Mouse (Mus musculus): ENCODE data around the gene Ifitm7. TPM values are rescaled to one million over a fixed set of nuclear protein-coding genes. Genes with fewer than 3 reads are reported as not detected.
"Not testable (repeated sequence)": the region's sequence is repeated elsewhere in the genome, so short reads cannot be mapped to it uniquely, and the experiment has no call there.

Ifitm7 gene
- not detected for polyA plus RNA-seq (2017; shearing (Covaris generic))

DNA sequence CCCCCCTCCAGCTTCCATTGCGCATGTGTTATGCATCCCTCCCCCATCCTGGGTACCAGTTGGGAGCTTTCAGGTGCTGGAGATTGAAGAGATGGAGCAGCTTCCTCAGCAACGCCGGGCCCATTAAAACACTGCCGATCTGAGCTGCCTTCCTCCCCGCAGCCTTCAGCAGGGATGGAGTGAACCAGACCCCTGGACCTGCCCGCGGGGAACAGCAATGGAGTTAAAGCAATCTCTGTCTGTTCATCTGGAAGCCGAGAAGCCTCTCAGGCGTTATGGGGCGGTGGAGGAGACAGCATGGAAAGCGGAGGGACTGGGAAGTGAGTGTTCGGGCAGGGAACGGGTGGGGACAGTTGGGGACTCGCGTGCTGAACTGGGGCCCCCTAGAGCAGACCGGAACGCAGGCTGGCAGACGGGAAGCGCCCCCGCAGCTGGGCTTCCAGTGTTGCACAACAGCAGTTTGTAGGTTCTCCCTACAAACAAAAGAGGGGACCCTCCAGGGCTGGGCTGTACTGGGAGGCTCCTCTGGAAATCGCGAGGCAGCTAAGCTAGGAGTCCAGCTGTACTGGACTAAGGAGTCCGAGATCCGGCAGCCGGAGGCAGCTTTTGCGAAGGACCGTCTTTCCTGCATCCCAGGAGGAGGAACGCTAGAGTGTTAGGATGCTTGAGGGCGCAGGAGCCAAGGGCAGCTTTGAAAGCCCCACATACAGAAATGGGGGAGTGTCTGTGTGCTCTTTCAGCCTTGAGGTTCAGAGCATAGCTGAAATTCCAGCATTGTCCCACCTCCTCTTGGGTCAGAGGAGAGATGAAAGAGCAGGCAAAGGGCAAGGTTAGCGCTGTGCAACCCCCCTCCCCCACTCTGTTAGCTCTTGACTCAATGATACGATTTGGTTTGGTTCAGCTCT is at the start of gene Ifitm7, which contains the start of gene 2900011O08Rik:
Gene Ifitm7, minus strand, starts transcription at position 315 of the 905 bp plus-strand sequence.
Gene 2900011O08Rik, plus strand, starts transcription at position 31 of the 905 bp plus-strand sequence.
- no peak for ATAC-seq

DNA sequence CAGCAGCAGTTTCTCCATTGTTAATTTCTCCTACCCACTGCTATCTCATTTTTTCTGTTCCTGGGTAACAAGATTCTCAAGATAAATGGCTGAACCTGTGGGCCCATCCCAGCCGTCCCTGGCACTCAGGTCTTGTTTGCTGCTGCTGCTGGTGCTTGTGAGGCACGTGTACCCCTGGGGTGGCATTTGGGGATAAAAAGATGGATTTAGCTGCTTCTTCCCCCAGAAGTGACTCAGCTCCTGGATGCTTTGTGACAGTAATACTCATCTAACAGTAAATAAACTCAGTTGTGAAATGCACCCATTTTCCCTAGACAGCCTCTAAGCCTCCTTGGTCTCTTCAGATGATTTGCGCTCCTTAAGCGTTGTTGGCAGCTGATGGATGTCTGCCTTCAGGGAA is 46.4 kb upstream of the Ifitm7 start:
- ATAC-seq, result no peak

DNA sequence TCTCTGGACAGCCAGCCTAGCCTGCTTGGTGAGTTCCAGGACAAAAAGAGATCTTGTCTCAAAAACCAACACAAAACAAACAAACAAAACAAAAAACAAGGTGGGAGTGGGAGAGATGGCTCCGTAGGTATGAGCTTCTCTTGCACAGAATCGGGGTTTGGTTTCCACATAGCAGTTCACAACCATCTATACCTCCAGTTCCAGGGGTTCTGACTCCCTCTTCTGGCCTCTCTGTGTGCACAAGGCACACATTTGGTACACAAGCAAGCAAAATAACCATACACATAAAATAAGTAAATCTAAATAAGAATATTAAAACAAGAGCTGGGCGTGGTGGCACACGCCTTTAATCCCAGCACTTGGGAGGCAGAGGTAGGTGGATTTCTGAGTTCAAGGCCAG is 44.0 kb upstream of the Ifitm7 start:
- no peak for ATAC-seq

DNA sequence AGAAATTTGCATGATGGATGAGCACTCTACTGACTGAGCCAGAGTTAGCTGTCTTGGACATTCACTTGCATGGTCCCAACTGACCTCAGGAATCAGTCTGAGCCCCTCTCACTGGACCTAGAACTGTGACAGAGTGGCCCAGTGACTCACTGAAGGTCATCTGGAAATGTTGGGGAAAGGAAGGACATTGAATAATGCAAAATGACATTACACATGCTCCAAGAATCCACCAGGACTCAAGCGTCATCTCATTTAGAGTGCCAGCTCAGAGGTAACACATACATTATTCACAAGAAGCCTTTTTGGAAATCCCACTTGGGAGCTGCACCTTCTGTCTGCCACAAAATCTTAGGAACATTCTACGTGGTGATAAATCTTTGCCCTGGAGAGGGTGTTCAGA is 43.2 kb upstream of the Ifitm7 start:
- ATAC-seq, result no peak

DNA sequence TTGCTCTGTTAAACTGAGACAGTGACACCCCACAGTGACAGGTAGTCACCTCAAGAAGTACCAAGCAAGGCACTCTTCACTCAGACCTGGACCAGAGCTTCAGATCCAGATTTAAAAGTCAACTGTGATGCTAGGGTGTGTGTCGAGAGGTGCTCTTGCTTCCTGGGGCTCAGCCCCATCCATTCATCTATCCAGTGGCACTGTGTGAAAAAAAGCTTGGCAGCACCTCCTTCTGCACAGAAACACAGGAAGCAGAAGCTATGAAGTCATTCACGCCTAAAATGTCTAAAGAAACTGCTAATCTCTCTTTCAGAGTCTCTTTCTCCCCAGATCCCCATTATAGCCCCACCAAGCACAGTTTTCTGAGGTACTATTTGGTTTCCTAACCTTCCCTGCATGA is 42.4 kb upstream of the Ifitm7 start:
- no peak for ATAC-seq

DNA sequence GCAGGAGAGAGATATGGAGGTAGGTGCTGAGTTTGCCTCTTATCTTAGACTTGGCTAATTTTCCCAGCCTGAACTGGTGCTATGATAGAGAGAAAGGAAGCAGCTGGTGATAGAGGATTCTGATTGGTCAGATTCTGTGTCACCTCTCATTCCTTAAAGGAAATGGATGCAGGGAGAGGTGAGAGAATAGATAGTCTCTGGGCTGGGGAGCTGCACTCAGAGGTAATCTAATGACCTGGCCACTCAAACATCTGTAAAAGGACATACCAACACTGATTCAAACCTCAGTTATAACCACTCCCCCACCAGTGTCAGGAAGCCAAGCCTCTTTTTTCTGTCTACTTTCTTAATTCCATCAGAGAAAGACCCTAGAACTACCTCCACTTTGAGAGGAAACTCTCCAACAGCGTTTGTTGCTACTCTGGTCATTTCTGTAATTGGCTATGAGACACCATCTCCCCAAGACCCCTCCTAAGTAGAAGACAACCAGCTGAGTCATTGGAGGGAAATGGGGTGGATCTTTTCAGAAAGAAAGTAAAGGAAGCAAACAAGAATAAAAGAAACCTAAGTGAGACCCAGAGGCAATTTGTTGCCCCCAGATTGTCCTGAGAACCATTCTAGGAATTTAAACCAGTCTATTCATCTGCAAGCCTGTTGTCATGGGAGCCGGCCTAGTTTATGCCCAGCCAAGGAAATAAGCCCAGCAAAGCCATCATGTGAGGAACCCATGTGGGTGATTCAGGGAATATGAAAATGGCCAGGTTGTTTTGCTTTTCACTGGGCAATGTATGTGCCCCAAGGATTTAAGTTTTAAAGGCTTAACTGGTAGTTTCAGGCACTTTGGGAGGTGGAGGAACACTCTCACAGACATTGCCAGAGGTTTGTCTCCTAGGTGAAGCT is 38.7 kb upstream of the Ifitm7 start:
- no peak for ATAC-seq

DNA sequence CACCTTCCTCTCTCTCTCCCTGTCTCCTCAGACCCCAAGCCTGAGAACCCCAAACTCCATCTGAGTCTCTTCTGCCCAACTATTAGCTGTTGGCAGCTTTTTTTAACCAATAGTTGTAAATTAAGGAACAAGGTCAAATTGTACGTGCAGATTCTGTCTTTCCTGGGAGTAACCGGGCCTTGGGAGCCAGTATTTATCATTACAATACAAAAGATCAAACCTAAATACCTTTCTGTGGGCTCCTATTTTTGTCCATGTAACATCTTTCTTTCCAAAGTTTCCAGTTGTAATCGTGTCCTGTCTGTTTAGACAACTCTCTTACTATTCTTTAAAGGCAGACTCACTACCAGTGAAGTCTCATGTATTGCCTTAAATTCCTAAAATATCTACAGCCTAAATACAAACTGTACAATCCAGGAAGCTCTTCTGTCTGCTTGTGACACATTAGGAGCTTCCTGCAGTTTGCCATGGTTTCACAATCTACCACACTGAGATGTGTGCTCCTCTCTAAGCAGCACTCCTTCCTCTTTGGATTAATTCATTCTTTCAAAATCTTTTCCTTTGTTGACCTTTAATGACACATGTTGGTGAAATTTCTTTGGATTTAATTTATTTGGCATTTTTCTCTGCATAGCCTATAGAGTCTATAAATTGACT is 34.6 kb upstream of the Ifitm7 start:
- ATAC-seq, result no peak

DNA sequence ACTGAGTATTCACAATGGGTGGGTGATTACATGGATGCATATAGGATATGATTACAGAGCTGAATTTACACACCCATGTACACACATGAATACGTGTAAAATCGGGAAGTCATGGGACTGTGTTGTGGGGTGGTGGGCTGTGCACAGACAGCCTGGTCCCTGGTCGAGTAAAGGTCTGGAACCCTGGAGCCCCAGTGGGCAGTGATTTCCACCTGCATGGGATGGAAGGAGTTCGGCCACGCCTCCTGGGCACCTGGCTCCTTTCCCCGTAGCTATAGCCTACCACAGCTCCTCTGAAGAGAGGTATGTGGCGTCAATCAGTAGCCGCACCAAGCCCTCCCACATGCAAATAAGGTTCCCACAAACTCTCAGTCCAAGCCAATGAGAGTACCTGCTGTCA is 30.6 kb upstream of the Ifitm7 start:
- ATAC-seq, result no peak

DNA sequence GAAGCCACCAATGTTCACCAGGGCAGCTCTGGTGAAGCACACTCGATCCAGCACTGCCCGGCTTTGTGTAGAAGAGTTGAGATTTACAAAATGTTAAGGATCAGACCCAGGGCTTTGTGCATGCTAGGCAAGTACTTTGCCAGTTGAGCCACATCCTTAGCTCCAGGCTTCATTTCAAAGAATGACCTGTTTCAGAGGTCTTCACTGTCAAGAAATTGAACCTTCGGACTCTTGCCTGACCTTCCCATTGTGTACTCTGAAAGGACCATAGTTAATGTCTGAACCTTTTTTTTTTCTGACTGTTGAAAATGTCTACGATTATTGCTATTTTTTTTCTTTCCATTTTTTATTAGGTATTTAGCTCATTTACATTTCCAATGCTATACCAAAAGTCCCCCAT is 23.3 kb upstream of the Ifitm7 start:
- no peak for ATAC-seq

DNA sequence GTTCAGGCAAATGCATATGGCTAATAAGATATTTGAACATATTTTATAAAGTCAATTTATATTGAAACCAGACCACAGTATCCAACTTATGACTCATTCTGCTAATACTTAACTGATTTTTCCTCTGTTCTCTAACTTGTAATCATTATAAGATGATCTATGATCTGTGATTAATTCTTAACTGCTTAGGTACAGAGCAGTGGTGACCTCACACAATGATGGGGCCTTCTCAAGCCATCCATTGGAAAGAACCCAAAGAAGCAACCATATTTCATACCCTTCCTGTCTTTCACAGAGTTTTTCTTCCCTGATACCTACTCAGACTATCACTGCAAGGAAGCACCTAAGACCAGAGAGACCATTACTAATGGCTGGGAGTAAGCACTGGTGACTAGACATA is 22.0 kb upstream of the Ifitm7 start:
- ATAC-seq, result no peak

DNA sequence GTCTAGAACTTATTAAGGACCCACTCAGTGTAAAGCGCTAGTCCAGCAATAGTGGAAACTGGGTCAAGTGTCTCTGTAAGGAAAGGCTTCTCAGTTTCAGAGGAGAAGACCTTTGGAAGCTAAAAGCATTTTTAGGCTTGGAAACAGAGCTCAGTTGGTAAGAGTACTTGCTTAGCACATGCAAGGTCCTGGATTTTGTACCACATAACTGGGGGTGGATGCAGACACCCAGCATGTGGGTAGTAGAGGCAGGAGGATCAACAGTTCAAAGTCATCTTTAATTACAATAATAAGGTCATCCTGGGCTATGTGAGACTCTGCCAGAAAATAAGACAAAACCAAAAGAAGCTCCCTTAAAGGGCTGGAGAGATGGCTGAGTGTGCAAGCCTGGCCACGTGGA is 21.4 kb upstream of the Ifitm7 start:
- ATAC-seq, result no peak

DNA sequence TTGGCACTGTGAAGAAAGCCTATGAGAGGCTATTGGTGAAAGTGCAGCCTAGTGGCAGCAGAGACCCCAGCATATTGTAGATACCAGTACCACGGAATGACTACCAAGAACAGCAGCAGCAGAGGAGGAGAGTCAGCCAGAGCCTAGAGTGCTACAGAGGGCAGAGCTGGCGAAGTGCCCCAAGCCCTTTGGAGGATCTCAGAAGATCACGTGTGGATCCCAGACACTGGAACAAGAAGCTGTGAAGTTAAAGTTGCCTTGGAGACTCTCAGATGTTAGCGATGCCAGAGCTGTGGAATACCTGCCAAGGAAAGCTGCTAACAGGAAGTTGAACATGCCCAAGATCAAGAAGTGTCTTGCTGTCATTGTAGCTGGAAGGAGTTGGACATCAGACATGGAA is 18.6 kb upstream of the Ifitm7 start:
- ATAC-seq, result no peak

DNA sequence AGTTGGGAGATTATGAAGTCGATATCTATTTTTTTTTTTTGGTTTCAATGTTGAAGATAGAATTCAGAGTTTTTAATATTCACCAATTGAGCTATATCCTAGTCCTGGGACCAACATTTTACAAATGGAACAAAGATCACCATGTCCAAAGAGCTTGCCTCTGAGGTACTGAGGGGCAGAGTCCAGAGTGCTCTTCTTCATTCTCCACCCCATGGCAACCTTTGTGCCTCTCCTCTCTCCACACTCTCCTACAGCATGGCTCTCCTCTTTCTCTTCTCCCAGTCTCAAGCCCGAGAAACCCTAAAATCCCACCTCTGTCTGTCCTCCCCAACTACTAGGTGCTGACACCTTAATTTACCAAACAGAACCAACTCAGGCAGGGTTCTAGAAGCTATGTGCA is 18.0 kb upstream of the Ifitm7 start:
- ATAC-seq, result no peak

DNA sequence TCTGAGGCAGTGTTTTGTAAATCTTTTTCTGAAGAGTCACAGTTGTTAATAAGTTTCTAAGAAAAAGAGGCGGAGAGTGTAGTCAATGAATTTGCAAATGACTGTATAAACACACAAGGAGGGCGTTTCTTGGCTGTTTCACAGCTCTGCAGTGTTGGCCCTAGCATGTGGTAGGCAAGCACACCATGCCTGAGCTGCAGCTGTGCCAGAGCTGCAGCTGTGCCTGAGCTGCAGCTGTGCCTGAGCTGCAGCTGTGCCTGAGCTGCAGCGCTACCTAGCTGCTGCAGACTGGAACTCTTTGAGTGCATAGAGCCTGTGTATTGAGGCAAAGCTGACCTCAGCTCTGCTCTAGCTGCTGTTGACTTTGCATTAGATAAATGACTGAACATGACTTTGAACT is 17.5 kb upstream of the Ifitm7 start:
- ATAC-seq, result no peak

DNA sequence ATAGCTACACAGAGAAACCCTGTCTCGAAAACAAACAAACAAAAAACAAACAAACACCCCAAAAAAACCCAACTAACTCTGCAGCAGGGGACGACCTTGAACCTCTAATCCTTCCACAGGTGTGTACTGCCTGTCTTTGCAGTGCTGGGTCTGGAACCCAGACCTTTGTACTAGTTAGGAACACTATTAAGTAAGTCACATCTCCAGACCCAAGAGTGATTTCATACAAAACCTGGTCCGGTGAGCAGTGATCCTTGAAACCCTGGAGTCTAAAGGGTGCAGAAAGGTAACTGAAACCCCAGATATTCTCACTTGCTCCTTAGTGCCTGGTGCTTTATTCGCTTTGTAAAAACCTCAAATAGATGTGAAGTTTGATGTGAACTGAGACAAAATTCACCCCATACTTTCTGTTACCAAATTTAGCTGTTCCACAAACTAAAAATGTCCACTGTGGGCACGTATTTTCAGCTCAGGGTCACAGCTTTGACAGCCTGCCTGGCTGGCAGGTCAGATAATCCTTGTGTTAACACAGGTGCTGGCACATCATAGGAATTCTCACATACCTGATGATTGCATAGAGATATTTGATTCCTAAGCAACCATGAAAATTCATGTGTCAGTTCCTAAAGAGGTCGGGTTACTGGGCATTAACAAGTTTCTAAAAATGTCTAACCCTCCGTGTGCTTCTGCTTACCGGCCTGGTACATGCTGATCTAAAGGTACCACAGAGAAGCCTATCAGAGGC is 16.9 kb upstream of the Ifitm7 start:
- no peak for ATAC-seq

DNA sequence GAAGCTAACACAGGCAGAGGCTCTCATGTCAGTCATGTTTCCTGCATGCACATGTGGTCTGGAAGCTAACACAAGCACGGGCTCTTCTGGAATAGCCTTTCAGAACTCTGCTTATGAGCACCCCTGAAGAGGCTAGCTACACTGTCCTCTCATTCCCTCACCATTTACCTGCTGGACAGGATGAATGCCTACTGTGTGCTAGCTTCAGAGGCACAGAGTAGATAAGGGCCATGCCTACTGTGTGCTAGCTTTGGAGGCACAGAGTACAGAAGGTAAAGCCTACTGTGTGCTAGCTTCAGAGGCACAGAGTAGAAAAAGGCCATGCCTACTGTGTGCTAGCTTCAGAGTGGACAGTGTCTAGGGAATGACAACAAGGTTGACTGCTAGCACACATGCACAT is 7.8 kb upstream of the Ifitm7 start:
- ATAC-seq, result no peak

DNA sequence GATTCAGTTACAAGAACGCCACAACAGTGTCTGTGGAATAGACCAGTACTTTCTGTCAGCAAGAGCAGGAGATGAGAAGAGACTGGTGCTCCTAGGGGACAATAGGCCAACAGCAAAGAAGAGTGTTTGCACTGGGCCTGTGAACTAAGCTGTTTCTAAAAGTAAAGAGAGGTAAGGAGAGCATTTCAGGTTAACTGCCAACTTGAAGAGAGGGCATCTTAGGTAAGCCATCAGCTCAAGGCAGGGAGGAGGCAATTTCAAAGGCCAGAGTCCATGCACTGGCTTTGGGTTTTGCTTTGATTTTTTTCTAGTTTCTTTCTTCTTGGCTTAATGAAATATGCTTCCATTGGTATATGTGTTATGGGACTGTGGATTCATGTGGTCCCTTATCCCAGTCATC is 7.4 kb upstream of the Ifitm7 start:
- ATAC-seq, result no peak

DNA sequence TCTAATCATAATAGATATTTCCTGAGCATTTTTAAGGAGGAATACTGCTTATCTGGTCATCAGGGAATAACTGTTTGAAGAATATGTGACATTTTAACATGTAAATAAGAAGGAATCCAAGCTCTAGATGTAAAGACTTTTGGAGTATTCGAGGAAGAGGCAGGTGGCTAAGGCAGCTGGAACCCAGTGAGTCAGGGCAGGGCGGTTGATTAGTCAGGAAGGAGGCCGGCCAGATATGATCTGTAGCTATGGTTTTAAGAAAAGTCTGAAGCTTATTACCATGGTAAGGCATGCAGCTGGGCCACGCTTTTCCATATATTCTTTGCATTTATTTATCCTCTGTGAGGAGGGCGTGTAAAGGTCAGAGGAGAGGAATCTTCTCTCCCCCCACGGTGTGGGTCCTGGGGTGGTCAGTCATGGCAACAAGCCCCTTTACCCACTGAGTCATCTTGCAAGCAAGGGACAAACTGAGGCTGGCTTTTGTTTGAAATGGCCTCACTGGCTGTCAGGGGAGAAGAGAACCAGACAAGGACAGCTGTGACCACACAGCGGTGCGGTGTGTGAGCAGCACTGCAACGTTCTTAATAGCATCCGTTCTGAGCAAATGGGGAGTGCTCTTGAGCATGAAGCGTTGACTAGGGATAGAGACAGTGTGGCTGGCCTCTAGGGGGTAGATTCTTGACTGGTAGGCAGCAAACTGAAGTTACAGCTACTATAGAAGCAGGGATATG is 6.0 kb upstream of the Ifitm7 start:
- ATAC-seq, result no peak

DNA sequence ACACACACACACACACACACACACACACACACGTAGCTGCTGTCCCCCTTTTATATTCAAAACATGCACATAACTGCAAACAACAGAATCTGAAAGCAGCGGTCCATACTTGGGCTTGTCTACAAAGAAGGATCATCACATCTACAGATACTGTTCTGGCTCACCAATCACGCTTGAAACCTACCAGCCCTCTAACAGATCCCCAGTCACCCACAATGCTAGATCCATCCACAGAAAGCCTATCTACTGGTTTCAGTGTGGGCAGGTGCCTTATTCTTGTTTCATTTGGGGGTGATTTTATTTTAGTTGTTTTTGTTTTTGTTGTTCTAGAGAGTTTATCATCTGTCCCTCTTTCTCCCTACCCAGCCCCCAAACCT is 503 bp downstream of the Ifitm7 start:
- no peak for ATAC-seq

DNA sequence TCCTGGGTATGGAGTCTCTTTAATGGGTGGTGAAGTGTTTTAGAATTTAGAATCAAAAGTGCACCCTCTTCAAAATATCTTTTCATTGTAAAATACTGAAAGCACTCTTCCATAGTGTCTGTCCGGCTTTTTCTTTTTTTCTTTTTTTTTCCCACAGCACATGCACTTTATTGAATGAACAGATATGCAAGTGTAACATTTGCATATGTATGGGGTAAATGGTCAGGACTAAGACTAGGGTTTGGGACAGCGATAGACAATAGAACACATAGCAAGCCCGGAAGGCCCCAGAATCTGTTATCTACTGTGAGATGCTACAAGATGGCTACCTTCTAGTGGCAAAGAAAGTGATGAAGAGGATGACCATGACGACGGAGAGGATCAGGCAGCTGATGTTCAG is 3.5 kb downstream of the Ifitm7 start:
- ATAC-seq, result no peak

DNA sequence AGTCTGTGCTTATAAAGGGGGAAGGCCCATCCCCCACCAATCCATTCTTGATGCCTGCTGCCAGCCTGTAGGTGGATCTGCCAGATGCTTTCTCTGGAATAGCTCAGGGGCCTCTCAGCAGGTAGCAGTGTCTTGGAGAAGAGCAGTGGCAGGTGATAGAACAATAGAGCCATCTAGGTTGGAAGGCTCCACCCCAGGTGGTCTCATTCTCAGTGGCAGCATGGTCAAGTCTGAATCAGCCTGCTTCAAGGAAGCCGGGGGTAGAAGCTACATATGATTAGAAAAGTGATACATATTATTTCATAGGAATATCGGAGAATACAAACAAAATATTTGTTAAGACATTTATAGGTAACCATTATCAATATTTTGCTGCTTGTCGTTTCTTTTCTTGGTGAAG is 5.0 kb downstream of the Ifitm7 start:
- not testable (repeated sequence) for ATAC-seq

DNA sequence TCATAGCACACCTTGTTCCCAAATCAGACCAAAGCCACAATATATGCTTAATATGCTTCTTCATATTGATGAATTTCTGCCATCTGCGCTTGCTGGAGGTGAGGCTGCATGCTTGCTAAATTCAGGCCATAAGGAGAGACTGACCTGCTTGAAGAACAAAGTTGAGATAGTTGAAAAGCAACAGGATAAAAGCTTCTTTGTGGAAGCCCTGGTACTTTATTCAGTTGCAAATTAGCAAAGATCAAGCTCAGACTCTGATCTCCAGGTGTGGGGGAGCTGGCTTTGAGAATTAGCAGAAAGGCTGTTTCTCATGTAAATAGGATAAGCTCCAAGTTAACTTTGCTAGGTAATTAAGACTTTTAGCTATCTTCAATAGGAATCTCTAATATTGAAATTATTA is 9.7 kb downstream of the Ifitm7 start:
- ATAC-seq, result not testable (repeated sequence)

All from activated CD4-positive, CD25-positive, alpha-beta regulatory T cell, adult 4 months (primary cell).